Mouse (Mus musculus) cerebellum, adult 9-11 months (tissue): ENCODE measurements at regions not wholly inside any gene's neighbourhood (a gene's known extent, or its start where the extent isn't known, plus 50 kb on each side); places are given as distances from the start of the nearest gene placed in this dataset.

Experiments used
- DNase-seq: peaks from one replicate; pipeline ENCODE4 v3.0.0; 2022

DNA sequence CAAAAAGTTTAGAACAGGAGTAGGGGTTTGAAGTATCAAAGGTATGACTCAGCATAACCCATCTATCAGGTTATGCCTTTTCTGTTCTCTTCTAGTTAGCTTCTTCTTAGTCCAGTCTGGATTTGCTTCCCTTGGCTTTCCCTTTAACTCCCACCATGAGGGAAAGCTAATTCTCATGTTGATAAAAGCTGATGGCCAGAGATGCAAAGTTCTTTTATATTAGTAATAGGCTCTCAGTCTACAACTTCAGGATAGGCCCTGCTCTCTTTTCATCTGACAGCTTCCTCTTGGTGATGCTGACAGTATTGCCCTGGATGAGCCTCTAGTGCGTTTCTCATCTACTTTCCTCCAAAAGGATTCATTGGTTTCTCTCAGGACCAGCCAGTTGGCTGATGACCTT is 161.7 kb upstream of the Klf12 start:
- no peak for DNase-seq

DNA sequence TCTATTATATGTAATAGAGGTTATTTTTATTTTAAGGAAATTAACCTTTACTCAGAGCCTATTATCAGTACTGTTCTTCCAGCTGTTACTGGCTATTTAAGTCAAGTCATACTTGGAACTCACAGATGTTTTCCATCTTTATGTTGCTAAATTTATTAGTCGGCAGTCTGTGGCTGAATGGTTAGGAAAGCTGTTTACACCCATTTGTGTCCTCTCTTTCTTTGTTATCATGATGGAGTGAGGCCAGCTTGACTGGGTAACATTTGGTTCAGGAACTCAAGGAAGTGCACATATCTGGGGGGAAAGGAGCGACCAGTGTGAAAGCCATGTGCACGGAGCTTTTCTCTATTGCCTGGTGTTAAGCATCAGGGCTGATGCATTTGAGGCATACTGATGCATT is 160.4 kb upstream of the Klf12 start:
- DNase-seq, result no peak

- DNase-seq, result no peak
Observed at GRCm38 (mm10) chr14:100444099-100444498, 159.6 kb upstream of the Klf12 start.

- no peak for DNase-seq
Observed at GRCm38 (mm10) chr14:100437552-100437951, 153.1 kb upstream of the Klf12 start.

DNA sequence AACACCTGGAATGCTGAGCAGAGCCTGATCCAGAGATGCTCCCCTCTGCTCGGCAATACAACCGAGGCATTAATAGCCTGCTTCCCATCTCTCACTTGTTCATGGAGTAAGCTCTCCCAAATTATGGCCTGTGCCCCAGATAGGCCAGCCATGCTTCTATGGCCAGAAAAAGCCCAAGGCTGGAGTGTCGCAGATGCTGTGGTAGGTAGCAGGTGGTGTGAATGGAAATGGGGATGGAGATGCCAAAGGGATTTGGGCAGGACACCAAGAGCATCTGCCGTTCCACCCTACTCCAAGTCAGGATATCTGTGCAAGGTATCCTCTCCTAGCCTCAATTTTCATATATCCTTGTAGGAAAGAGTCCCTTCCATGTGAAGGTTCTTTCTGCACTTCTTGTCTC is 145.2 kb upstream of the Klf12 start:
- DNase-seq, result peak; percentile 35

DNA sequence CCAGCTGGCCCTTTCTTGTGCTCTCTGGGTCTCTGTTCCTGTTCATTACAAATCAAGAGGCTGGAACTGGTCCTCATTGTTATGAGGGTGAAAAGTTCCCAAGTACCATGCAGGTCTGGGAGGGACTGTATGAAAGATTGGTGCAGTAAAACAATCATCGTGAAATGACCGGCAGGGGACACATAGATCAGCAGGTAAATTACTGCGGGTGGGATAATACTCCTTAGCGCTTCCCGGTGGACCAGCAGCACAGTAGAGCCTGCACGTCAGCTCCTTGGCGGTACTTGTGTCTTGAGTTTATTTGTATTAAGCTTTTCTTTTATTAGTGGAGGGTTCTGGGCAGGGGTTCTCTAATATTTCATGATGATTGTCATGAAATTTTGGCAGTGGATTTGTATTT is 141.9 kb upstream of the Klf12 start:
- no peak for DNase-seq

DNA sequence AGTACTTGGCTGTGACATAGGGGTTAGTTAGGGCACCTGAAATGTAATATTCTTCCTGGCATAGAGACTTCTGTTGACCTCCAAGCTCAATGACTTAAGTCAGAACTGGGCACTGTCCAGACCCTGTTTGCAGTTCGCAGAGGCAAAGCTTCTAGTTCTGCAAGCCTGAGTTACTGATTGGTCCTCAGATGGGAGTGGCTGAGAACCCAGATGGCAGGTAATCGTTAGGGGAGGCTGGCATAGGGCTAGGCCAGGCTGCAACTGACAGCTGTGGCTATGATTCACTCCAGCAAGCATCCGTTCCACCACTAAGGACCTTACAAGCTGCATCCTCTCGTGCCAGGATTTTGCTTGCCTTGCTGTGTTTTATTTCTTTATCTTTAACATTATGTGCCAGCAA is 139.3 kb upstream of the Klf12 start:
- no peak for DNase-seq

DNA sequence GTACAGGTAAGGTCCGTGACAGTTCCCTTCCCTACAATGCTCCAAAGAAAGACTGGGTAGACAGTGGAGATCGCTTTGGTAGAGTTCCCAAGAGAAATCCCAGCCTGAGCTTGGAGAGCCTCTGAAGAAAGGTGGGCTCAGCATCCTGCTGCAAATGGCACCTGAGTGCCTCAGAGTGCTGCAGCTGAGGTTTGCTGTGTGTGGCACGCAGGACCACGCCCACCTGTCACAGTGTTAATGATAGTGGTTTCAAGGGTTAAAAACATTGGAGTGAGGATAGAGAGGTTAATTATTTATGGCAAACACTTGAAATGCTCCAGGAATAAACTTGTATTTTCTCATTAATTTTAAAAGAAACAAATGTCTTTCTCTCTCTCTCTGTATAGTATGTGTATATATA is 137.2 kb upstream of the Klf12 start:
- DNase-seq, result no peak

- no peak for DNase-seq
Observed at GRCm38 (mm10) chr14:100415099-100415498, 130.6 kb upstream of the Klf12 start.

DNA sequence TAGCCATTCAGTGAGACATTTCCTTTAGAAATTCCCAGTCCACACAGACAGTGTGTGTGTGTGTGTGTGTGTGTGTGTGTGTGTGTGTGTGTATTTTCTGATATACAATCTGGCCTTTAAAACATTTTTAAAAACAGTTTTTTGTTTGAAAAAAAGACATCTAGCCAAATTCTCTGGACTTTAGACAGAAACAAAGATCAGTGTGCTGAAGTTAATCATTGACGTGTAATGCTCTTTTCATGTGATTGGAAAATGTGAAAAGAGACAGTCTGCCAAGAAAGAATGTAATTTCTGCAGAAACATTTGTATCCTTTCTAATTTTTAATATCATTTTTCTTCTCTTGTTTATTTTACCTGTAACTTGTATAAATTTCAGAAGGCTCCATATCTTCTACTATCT is 127.7 kb upstream of the Klf12 start:
- DNase-seq, result no peak

GRCm38 (mm10) chr14:100397191-100397590 is 112.7 kb upstream of the Klf12 start:
- DNase-seq, result no peak

DNA sequence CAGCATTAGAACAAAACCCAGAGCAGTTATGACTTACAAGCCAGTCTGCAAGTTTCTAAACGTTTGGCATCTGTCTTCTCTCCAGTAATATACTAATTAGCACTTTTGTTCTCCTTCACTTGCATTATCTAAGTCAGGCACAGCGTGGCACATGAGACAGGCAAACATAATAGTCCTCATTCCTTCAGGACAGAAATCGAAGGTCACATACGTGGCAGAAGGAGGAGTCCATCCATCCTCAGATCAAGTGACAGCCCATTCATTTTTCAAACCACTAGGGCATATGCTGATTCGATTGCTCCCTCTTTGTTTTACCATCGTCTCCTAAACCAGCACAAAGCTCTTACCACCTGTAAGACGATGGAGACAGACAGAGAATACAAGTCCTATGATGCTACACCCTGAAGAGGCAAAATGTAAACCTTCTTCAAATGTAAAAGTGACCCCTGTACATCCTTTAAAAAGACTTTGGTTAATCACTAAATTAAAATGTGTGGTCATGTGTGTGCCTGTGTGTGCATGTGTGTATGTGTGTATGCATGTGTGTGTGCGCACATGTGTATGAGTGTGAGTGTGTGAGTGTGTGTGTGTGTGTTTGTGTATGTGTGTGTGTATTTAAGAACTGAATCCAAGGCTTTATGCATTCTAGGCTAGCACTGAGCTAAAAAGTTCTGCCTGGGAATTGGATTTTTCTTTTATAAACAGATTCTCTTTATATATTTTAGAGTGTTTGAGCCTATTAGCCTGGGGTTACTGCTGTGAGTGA is 90.9 kb upstream of the Klf12 start:
- no peak for DNase-seq

GRCm38 (mm10) chr14:100374494-100375217 is 90.2 kb upstream of the Klf12 start:
- peak; percentile 8 for DNase-seq

- DNase-seq, result no peak
Observed at GRCm38 (mm10) chr14:100366234-100366864, 81.9 kb upstream of the Klf12 start.

GRCm38 (mm10) chr14:100362786-100363185 is 78.3 kb upstream of the Klf12 start:
- DNase-seq, result no peak

GRCm38 (mm10) chr14:100361346-100362029 is 77.0 kb upstream of the Klf12 start:
- DNase-seq, result no peak

GRCm38 (mm10) chr14:100359881-100360280 is 75.4 kb upstream of the Klf12 start:
- DNase-seq, result peak; percentile 20

DNA sequence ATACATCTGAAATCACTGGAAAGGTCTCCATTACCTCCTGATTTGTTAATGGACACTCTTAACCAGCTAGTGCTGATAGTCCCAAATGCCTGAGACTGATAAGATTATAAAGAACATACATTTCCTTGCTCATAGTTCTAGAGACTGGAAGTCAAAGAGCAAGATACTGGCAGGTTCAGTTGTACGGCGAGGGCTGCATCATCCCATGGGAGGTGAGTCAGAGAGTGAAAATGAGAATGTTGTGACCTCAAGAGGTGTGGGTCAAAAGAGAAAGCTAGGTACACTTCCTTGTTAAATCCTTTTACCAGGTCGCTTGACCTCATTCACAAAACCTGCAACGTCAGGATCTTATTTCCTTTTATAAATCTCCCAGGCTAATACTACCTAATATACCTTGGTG is 72.7 kb upstream of the Klf12 start:
- DNase-seq, result no peak

DNA sequence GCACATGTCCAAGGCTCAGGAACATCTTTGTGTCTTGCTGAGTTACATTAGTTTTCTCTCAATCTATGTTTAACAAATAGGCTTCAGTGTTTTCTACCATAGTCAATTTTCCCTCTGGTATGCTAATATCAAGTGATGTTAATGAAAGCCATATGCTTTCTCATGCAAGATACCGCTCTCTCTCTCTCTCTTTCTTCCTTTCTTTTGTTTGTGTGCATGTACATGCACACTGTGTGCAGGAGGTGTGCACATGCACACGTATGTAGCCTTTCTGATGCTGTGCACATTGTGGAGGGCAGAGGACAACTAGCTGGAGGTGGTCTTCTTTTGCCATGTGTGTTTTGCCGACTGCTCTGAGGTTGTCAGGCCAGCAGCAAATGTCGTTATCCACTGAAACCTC is 69.0 kb upstream of the Klf12 start:
- no peak for DNase-seq

DNA sequence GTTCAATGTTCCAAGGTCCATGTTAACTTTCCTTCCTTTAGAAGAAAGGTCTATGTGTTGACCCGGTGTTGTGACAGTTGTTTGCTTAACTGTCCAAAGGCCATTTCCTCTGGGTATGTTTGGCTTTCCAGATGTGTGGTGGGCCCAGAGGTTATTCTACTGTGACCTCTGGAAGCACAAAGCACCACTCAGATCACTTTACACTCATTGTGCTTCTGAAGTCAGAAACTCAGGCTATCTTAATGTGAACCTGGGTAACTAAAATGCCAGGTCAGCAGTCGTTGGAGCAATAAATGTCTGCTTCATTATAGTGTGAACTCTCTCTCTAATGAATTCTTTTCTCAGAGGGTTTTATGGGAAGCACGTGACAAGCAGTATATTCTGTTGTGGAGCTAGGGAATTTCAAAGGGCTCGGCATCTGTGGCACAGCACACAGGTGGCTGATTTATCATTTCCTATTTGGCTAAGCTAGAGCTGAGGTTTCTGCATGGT is 68.5 kb upstream of the Klf12 start:
- DNase-seq, result no peak

DNA sequence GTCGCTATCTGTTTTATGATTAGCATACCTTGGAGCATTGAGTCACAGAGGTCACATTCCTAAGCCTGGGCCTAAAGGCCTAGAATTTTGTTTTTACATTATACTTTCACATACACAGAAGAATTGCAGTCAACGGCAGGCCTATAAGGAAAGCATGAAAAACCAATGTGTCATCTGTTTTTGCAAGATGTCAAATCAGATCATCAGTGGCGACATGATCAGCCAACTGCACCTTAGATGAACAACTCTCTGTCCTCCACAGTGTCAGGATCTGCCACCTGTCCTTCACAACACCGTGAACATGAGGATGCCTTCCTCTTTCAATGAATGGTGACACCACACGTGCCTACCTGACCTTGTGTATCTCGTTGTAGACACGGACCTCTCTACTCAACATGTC is 66.5 kb upstream of the Klf12 start:
- no peak for DNase-seq

DNA sequence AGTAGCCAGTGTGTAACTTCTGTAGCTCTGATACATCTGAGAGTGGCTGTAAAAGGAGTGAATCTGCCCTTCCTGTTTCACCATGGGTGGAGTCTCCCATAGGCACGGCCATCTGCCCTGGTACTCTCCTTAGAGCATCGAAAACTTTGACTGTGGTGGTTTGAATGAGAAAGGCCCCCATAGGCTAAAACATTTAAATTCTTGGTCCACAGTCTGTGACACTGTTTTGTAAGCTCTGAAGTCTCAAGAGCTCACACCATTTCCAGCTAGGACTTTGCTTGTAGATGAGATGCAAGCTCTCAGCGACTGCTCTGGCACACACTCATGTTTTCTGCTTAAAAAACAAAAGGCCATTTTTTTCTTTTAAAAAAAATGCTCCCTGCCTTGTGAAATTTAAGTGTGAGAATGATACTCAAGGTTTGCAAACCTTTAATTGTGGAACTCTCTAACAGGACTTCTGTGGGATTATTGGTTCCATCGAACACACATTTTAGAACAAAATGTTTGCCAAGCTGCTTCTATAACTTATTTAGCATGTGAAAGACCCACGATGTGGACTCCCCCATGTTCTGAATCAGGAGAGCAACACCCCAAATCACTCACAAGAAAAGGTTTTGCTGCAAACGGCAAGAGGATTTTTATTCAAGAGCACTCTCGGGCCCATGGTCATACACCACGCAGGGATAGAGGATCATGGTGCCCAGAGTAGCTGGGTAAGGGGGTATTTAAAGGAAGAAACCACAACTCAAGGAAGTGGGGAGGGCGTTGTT is 65.7 kb upstream of the Klf12 start:
- no peak for DNase-seq
